Mouse (Mus musculus) forebrain, embryonic 16.5 days (tissue): ENCODE measurements around the gene Sec24b. TPM values are rescaled to one million over a fixed set of nuclear protein-coding genes. Genes with fewer than 3 reads are reported as not detected.

Experiments
- ATAC-seq: fragments of 200-750 bp; cut with Nextera tagmentation; 2 replicates; pipeline ENCODE4 v1.8.0; 2017; ENCODE audit warnings: mild to moderate bottlenecking, moderate library complexity
- H3K27ac ChIP-seq: fragments of 300-500 bp; sonication (generic); 2 replicates; pipeline ENCODE4 v1.5.1; 2014; ENCODE audit warnings: low read length, control low read depth
- H3K27me3 ChIP-seq: fragments of 300-500 bp; sonication (generic); replicated peaks from 2 replicates; pipeline ENCODE4 v1.6.1; 2014; ENCODE audit warnings: low read length; ENCODE audit not compliant: control insufficient read depth, insufficient read depth
- H3K36me3 ChIP-seq: fragments of 300-500 bp; sonication (generic); 2 replicates; pipeline ENCODE4 v1.6.1; 2014; ENCODE audit not compliant: control insufficient read depth, insufficient read depth
- H3K4me1 ChIP-seq: fragments of 300-500 bp; sonication (generic); replicated peaks from 2 replicates; pipeline ENCODE4 v1.6.1; 2014; ENCODE audit warnings: low read length; ENCODE audit not compliant: control insufficient read depth, insufficient read depth
- H3K4me2 ChIP-seq: fragments of 300-500 bp; sonication (generic); 2 replicates; pipeline ENCODE4 v1.6.1; 2014; ENCODE audit warnings: mild to moderate bottlenecking, low read length, control low read depth
- H3K4me3 ChIP-seq: fragments of 300-500 bp; sonication (generic); replicated peaks from 2 replicates; pipeline ENCODE4 v1.5.1; 2014; ENCODE audit warnings: mild to moderate bottlenecking, low read length, control low read depth
- H3K9ac ChIP-seq: fragments of 300-500 bp; sonication (generic); replicated peaks from 2 replicates; pipeline ENCODE4 v1.6.1; 2014; ENCODE audit warnings: low read depth, low read length, control low read depth
- H3K9me3 ChIP-seq: fragments of 300-500 bp; sonication (generic); 2 replicates; pipeline ENCODE4 v1.6.1; 2016; ENCODE audit warnings: low read length; ENCODE audit not compliant: control insufficient read depth
- whole genome bisulfite sequencing: fragments of 180-500 bp; shearing (Covaris S2); extraction: QIAGEN DNeasy Blood & Tissue Kit; methylation state at CpG from one replicate; pipeline ENCODE4 v1.1.7; 2014; 5-methylcytosine and 5-hydroxymethylcytosine counted together
- polyA plus RNA-seq: library from polyadenylated mRNA; unstranded; fragments of >200 nt; fragmentation: Nextera tagmentation; extraction: Ambion mirVana; gene quantifications from 2 replicates; pipeline ENCODE4 v1.2.1, GENCODE M21; 2015

Sec24b gene
- polyA plus RNA-seq, 1 experiment from 2014 or later = 33.6 TPM

GRCm38 (mm10) chr3:129997324-129997723 lies 64.0 kb downstream of the Sec24b start:
- 95% methylated on average over 3 of the region's 3 CpGs for WGBS

GRCm38 (mm10) chr3:129987297-129987696 lies 74.1 kb downstream of the Sec24b start:
- Histone ChIP-seq H3K4me3 (no peak overlapping the region), H3K27ac (no peak overlapping the region), H3K4me2 (no peak overlapping the region), H3K9me3 (no peaks in the 10 kb centered on the region), H3K4me1 (no peaks in the 10 kb centered on the region), H3K9ac (no peak overlapping the region), H3K36me3 (peaks cover 49% of the 10 kb centered on the region), H3K27me3 (no peaks in the 10 kb centered on the region)
- WGBS = 96% methylated on average over 13 of the region's 13 CpGs
- ATAC-seq = no peak

More at GRCm38 (mm10) chr3:129997324-129997723, 64.0 kb downstream of the Sec24b start:
- no peaks in the 10 kb centered on the region for H3K27me3 ChIP-seq
- no peak overlapping the region for H3K4me2 ChIP-seq
- H3K9me3 ChIP-seq = no peaks in the 10 kb centered on the region
- H3K4me3 ChIP-seq = no peak overlapping the region
- ATAC-seq = no peak
- H3K9ac ChIP-seq = no peak overlapping the region
- H3K36me3 ChIP-seq = peaks cover 37% of the 10 kb centered on the region
- no peak overlapping the region for H3K27ac ChIP-seq
- H3K4me1 ChIP-seq = no peaks in the 10 kb centered on the region

- H3K9ac ChIP-seq = no peak overlapping the region
Observed at GRCm38 (mm10) chr3:129985335-129985734, 76.0 kb downstream of the Sec24b start.

GRCm38 (mm10) chr3:129984797-129985196 lies 76.6 kb downstream of the Sec24b start:
- Histone ChIP-seq H3K4me2 (no peak overlapping the region), H3K4me1 (no peaks in the 10 kb centered on the region), H3K9me3 (no peaks in the 10 kb centered on the region), H3K27ac (no peak overlapping the region), H3K36me3 (peaks cover 47% of the 10 kb centered on the region), H3K4me3 (no peak overlapping the region), H3K9ac (no peak overlapping the region), H3K27me3 (no peaks in the 10 kb centered on the region)
- no peak for ATAC-seq
- 96% methylated on average over 5 of the region's 5 CpGs for WGBS

More at GRCm38 (mm10) chr3:129985335-129985734, 76.0 kb downstream of the Sec24b start:
- Histone ChIP-seq H3K27me3 (no peaks in the 10 kb centered on the region), H3K36me3 (peaks cover 51% of the 10 kb centered on the region), H3K27ac (no peak overlapping the region), H3K4me3 (no peak overlapping the region), H3K9me3 (no peaks in the 10 kb centered on the region), H3K4me1 (no peaks in the 10 kb centered on the region), H3K4me2 (no peak overlapping the region)
- ATAC-seq = no peak
- 87% methylated on average over 4 of the region's 4 CpGs for WGBS

GRCm38 (mm10) chr3:129982271-129982670 lies 79.1 kb downstream of the Sec24b start:
- no peak for ATAC-seq
- peaks cover 29% of the 10 kb centered on the region for H3K36me3 ChIP-seq
- H3K9ac ChIP-seq = no peak overlapping the region
- no peak overlapping the region for H3K4me2 ChIP-seq
- no peaks in the 10 kb centered on the region for H3K27me3 ChIP-seq
- H3K9me3 ChIP-seq = no peaks in the 10 kb centered on the region
- H3K4me3 ChIP-seq = no peak overlapping the region
- no peaks in the 10 kb centered on the region for H3K4me1 ChIP-seq
- H3K27ac ChIP-seq = no peak overlapping the region
- 66% methylated on average over 5 of the region's 5 CpGs for WGBS

- no peak for ATAC-seq
- Histone ChIP-seq H3K4me1 (no peaks in the 10 kb centered on the region), H3K9me3 (no peaks in the 10 kb centered on the region), H3K4me2 (no peak overlapping the region), H3K9ac (no peak overlapping the region), H3K36me3 (peaks cover 25% of the 10 kb centered on the region), H3K27me3 (no peaks in the 10 kb centered on the region), H3K27ac (no peak overlapping the region), H3K4me3 (no peak overlapping the region)
- WGBS = 88% methylated on average over 11 of the region's 11 CpGs
Observed at GRCm38 (mm10) chr3:129981756-129982155, 79.6 kb downstream of the Sec24b start.

GRCm38 (mm10) chr3:129979510-129979909 lies 81.8 kb downstream of the Sec24b start:
- Histone ChIP-seq H3K27me3 (no peaks in the 10 kb centered on the region), H3K4me3 (no peak overlapping the region), H3K9me3 (no peaks in the 10 kb centered on the region), H3K4me2 (no peak overlapping the region), H3K36me3 (peaks cover 12% of the 10 kb centered on the region), H3K9ac (no peak overlapping the region), H3K4me1 (no peaks in the 10 kb centered on the region), H3K27ac (no peak overlapping the region)
- no peak for ATAC-seq
- WGBS = 74% methylated on average over 6 of the region's 6 CpGs

- Histone ChIP-seq H3K36me3 (peaks cover 10% of the 10 kb centered on the region), H3K4me1 (no peaks in the 10 kb centered on the region), H3K4me2 (no peak overlapping the region), H3K9ac (no peak overlapping the region), H3K9me3 (no peaks in the 10 kb centered on the region), H3K27ac (no peak overlapping the region), H3K27me3 (no peaks in the 10 kb centered on the region), H3K4me3 (no peak overlapping the region)
- WGBS = 92% methylated on average over 9 of the region's 9 CpGs
- ATAC-seq = no peak
Observed at GRCm38 (mm10) chr3:129978716-129979115, 82.6 kb downstream of the Sec24b start.

- 80% methylated on average over 5 of the region's 5 CpGs for WGBS
- H3K9ac ChIP-seq = no peak overlapping the region
- peaks cover under 1% of the 10 kb centered on the region for H3K4me1 ChIP-seq
- no peak overlapping the region for H3K4me2 ChIP-seq
- no peaks in the 10 kb centered on the region for H3K36me3 ChIP-seq
- ATAC-seq = no peak
- no peak overlapping the region for H3K27ac ChIP-seq
- H3K27me3 ChIP-seq = no peaks in the 10 kb centered on the region
- no peaks in the 10 kb centered on the region for H3K9me3 ChIP-seq
- H3K4me3 ChIP-seq = no peak overlapping the region
Observed at GRCm38 (mm10) chr3:129976317-129976716, 85.0 kb downstream of the Sec24b start.
